Mouse (Mus musculus): ENCODE results near the gene Gga2.

- no peak for TF ChIP-seq CTCF (IDR thresholded peaks at IDR 0.05; ENCODE audit: insufficient read depth, low read depth, low read length)
- TF ChIP-seq POLR2A (IDR thresholded peaks at IDR 0.05; ENCODE audit: insufficient read depth, low read depth, low read length), result no peak
Observed at GRCm38 (mm10) chr7:122045711-122046110, 24.7 kb upstream of the Gga2 start.
